Mouse (Mus musculus) 416B (cell line): ENCODE data around the gene Nup160.

Source experiments
- DNase-seq: peaks from one replicate; pipeline ENCODE4 v3.0.0; 2011; ENCODE audit warnings: low read depth

Gene Nup160

DNA sequence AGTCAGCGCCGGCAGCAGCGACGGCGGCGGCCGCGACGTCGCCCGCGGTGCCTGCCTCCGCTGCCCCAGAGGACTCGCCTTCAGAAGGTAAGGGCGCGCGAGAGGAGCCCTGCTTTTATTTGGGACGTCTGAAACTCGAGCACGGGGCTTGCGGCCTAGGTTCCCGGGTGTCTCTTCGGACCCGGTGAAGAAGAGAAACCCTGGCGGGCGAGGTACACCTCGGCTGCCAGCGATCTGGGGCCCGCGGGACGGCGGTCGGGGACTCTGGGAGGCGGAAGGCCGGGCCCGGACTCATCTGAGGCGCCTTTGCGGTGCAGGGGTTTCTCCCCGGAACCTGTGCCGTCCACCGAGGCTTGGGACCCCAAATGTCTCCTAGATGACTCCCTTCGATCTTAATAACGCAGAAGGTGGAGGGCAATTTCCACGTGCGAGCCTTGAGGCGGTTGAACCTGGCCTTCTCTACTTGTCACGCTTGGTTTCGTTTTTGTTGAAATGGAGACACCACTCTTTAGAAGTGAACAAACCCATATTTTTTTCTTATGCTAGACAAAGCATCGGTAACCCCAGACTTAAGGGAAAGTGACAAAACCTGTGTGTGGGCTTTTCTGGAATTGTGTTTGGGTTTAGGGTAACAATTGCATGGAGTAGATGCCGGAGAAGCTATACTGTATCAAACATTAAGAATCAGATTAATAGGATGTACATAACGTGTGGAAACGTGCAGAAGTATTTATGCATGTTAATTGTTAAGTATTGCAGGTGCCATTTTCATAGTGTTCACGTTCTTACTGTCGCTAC is 68.9 kb downstream of the Nup160 start:
- DNase-seq, result peak; percentile 53

DNA sequence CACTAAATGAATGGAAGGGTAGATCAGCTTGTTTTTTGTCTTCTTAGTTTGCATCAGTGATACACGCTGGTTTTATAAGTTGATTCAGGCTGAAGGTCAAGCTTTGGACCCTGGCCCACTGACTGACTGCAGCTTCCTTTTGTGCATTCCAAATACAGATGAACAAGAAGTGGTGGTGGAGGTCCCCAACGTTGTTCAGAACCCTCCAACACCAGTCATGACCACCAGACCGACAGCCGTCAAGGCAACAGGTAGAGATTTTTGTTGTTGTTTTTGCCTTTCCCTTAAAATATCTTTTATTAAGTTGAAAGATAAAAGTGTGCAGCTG is 69.5 kb downstream of the Nup160 start:
- DNase-seq, result peak; percentile 39

DNA sequence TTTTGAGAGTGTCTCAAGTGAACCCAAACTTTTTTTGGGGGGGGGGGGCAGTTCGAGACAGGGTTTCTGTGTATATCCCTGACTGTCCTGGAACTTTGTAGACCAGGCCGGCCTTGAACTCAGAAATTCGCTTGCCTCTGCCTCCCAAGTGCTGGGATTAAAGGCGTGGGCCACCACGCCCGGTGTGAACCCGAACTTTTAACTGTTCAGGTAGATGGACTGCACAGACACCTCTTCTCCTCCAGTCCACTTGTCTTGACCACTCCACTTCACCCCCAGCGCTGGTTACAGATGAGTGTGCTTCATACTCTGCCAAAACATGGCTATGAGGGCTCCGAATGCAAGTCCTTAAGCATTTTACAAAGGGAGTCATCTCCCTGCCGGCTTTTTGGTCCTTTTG is 70.1 kb downstream of the Nup160 start:
- DNase-seq, result no peak

DNA sequence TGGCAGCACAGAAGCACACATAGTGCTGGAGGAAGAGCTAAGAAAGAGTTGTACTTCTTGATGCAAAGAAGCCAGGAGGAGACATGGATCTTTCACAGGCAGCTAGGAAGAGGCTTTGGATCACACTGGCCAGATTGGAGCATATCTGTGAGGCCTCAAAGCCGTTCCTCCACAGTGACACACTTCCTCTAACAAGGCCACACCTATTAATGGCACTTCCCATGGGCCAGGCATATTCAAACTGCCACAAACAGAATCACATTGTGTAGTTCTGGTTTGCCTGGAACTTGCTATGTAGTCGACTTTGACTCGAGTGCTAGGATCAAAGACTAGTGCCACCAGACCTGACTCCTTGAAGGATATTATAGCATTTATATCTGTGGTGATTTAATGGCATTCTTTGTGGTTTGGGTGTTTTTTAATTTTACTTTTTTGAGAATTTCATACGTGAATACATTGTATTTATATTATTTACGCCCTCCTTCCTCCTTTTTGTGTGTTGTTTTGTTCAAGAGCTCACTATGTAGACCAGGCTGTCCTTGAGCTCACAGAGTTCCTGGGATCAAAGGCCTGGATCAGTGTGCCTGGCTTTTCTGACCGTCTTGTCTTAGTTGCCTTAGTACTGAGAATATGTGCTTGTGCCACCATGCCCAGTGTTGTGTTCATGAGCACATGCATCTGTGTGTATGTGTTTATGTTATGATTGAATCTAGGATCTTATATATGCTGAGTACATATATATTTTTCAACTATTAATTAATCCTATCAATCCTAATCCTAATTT is 72.9 kb downstream of the Nup160 start:
- peak; percentile 61 for DNase-seq

DNA sequence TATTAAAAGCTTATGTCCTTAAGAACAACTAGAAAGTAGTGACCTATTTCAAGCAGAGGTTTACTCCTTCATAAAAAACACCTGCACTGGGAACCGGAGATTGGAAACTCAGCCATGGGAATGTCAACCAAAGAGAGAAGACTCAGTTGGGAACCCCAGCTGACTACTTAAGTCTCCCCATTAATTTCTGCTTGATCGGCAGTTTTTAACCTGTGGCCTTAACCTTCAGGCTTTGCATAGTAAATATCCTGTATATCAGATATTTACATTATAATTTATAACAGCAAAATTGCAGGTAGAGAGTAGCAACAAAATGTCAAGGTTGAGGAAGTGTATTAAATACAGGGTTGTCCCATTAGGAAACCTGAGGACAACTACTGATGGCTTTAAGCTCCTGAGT is 76.5 kb downstream of the Nup160 start:
- DNase-seq, result no peak

DNA sequence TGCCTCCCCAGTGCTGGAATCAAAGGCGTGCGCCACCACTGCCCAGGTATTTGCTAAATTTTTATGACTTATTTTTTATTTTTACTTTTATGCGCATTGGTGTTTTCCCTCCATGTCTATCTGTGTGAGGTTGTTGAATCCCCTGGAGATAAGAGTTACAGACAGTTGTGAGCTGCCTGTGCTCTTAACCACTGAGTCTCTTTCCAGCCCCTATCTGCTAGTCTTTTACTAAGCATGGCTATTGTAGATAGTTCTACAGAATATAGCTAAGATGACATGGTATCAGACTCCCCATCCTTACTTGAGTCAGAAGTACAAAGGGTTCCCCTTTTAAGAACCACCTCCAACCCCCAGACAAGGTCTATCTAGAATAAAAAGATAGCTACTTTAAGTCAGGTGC is 77.2 kb downstream of the Nup160 start:
- DNase-seq, result no peak

DNA sequence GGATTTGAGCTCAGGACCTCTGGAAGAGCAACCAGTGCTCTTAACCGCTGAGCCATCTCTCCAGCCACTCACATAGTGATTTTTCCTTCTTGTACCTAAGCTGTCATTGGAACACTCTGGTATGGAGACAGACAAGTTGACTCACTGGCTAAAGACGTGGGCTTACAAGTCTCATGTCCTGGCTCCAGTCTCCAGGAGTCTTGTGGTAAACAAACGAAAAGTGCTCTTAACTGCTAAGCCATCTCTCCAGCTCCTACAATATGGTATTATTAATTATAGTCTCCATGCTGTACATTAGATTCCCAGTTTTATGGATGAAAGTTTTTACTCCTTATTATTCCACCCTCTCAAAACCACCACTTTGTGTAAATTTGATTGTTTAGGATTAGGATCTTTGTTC is 88.1 kb downstream of the Nup160 start:
- no peak for DNase-seq

DNA sequence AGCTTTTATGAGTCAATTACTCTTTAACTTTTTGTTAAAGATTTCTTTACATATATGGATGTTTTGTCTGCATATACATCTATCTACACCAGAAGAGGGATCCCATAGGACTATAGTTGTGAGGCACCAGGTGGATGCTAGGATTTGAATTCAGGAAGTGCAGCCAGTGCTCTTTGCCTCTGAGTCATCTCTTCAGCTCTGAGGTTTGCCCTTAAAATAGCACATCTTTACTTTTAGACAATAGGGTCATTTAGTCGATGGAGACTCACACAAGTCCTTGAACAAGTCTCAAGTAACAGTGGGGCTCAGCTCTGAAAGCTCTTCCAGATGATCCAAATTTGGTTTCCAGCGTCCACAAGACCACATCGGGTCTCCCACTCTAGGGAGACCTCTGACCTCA is 104.3 kb downstream of the Nup160 start:
- DNase-seq, result peak; percentile 47

DNA sequence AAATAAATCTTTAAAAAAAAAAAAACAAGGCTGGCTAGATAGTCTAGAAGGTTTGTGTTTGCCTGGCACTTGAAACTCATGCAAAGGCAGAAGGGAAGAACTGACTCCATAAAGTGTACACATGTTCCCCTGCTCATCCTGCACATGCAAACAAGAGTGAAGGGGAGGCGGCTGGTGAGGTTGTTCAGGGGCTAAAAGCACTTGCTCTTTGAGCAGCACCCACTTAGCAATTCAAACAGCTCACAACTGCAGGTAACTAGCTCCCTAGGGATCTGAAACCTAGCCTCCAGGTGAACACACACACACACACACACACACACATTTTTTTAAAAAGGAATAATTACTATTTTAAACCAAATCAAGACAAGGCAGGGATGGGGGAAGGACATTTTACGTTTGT is 104.9 kb downstream of the Nup160 start:
- no peak for DNase-seq

DNA sequence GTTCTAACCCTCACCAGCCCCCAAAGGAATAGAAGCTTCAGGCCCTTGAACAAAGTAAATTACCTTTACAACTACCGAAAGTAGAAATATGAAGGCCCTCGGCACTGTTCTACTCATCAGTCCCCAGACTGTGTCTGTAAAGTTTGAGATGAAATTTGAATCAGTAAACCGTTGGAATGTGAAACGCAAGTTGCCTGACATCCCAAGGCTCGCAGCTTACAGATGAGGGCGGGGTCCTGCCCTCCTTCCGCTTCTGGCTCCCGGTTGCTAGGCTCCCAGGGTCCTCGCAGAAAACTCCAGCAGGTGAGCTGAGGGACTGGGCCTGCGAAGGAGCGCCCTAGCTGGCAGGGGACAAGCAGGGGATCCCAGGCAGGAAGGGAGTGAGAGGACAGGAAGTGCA is 105.4 kb downstream of the Nup160 start, which contains the start of gene Agbl2:
Gene Agbl2 (plus strand): TSS at position 270 of the 400 bp plus-strand sequence.
- DNase-seq, result no peak

DNA sequence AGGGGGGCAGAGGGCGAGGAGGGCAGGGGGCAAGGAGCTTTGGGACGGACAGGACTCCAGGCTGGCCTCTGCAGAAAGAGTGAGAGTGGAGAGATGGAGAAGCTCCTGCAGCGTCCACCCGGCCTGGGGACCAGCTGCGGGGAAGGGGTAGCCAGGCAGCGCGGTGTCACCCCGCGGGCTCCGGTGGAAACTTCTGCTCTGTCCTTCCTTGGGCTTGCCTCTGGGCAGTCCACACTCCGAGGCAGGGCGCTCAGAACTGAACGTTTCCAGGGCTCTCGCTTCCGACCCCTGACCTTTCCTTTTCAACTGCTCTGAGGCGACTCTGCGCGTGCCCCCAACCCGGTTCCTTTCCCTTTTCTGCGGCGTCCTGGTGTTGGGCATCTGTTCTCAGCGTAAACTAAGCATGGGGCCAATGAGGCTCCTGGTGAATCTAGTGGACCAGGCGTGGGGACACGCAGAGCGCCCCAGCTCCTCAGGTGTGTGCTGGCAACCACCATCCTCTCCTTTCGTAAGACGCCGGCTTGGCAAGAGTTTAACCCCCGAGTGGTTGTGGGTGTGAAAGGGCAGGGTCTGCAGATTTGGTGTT is 106.0 kb downstream of the Nup160 start:
- no peak for DNase-seq
